Mouse (Mus musculus) erythroblast, embryonic 14.5 days (primary cell): Measurements from ENCODE around the gene Pou2af1.

Experiments used
- GATA1 ChIP-seq: IDR thresholded peaks from 2 replicates; pipeline ENCODE4 v1.6.1; 2012; ENCODE audit warnings: low read length, inconsistent platforms, mixed read lengths
- TAL1 ChIP-seq: IDR thresholded peaks from 3 replicates; pipeline ENCODE4 v1.6.1; 2012; ENCODE audit warnings: low read length, inconsistent platforms, mixed read lengths

DNA sequence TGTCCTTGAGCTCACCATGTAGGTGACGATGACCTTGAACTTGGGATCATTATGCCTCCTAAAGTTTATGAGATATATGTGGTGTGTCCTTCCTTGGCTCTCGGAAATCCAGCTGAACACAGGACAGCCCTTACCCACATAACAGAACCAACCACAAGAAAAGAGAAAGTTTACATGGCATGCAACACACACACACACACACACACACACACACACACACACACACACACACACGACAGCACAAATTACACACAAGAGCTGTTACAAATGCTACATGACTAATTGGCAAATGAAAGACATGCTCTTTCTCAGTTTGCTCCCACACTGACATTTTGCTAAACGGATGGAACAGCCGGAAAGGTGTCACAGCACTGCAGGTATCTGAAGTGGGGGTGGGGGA is 27.6 kb upstream of the Pou2af1 start:
- TF ChIP-seq GATA1 (no peak), TAL1 (no peak)
